Mouse (Mus musculus): ENCODE measurements around the gene Mindy4.

Mindy4 gene

GRCm38 (mm10) chr6:55299917-55300316, 96.7 kb downstream of the Mindy4 start:
- DNase-seq (ENCODE audit: low read depth, low spot score) = no peak

- DNase-seq (ENCODE audit: low read depth, low spot score) = no peak
Measured at GRCm38 (mm10) chr6:55300704-55301103, 97.5 kb downstream of the Mindy4 start.

- DNase-seq (ENCODE audit: low read depth, low spot score) = no peak
Measured at GRCm38 (mm10) chr6:55310179-55310578, 107.0 kb downstream of the Mindy4 start.

GRCm38 (mm10) chr6:55311962-55312361, 108.8 kb downstream of the Mindy4 start:
- no peak for DNase-seq (ENCODE audit: low read depth, low spot score)

GRCm38 (mm10) chr6:55313893-55314292, 110.7 kb downstream of the Mindy4 start:
- DNase-seq (ENCODE audit: low read depth, low spot score) = no peak

GRCm38 (mm10) chr6:55314628-55315027, 111.4 kb downstream of the Mindy4 start:
- no peak for DNase-seq (ENCODE audit: low read depth, low spot score)

GRCm38 (mm10) chr6:55318597-55318996, 115.4 kb downstream of the Mindy4 start:
- DNase-seq (ENCODE audit: low read depth, low spot score) = no peak

- no peak for DNase-seq (ENCODE audit: low read depth, low spot score)
Measured at GRCm38 (mm10) chr6:55319585-55320551, 116.7 kb downstream of the Mindy4 start.

- no peak for DNase-seq (ENCODE audit: low read depth, low spot score)
Measured at GRCm38 (mm10) chr6:55320894-55321293, 117.7 kb downstream of the Mindy4 start.

GRCm38 (mm10) chr6:55321518-55321917, 118.3 kb downstream of the Mindy4 start:
- no peak for DNase-seq (ENCODE audit: low read depth, low spot score)

- no peak for DNase-seq (ENCODE audit: low read depth, low spot score)
Measured at GRCm38 (mm10) chr6:55322980-55323379, 119.8 kb downstream of the Mindy4 start.

GRCm38 (mm10) chr6:55323908-55324634, 120.9 kb downstream of the Mindy4 start:
- DNase-seq (ENCODE audit: low read depth, low spot score) = no peak

GRCm38 (mm10) chr6:55324785-55325184, 121.6 kb downstream of the Mindy4 start:
- DNase-seq (ENCODE audit: low read depth, low spot score) = no peak

GRCm38 (mm10) chr6:55326299-55326698, 123.1 kb downstream of the Mindy4 start:
- DNase-seq (ENCODE audit: low read depth, low spot score) = no peak

GRCm38 (mm10) chr6:55327326-55327725, 124.1 kb downstream of the Mindy4 start:
- no peak for DNase-seq (ENCODE audit: low read depth, low spot score)

- DNase-seq (ENCODE audit: low read depth, low spot score) = no peak
Measured at GRCm38 (mm10) chr6:55328179-55328578, 125.0 kb downstream of the Mindy4 start.

- DNase-seq (ENCODE audit: low read depth, low spot score) = no peak
Measured at GRCm38 (mm10) chr6:55331315-55331714, 128.1 kb downstream of the Mindy4 start.

GRCm38 (mm10) chr6:55332100-55332772, 129.1 kb downstream of the Mindy4 start:
- DNase-seq (ENCODE audit: low read depth, low spot score) = no peak

GRCm38 (mm10) chr6:55332773-55333109, 129.6 kb downstream of the Mindy4 start:
- no peak for DNase-seq (ENCODE audit: low read depth, low spot score)

GRCm38 (mm10) chr6:55335989-55336514, 132.9 kb downstream of the Mindy4 start, which contains the start of gene Aqp1:
Aqp1 (plus strand) TSS chr6:55336432.
- no peak for DNase-seq (ENCODE audit: low read depth, low spot score)

- DNase-seq (ENCODE audit: low read depth, low spot score) = no peak
Measured at GRCm38 (mm10) chr6:55337242-55337641, 134.1 kb downstream of the Mindy4 start.

GRCm38 (mm10) chr6:55338077-55338476, 134.9 kb downstream of the Mindy4 start:
- DNase-seq (ENCODE audit: low read depth, low spot score) = no peak

All from A20 (cell line).